Mouse (Mus musculus) thymus, postnatal 10 days (tissue): ENCODE results near the gene Tmem165.

Experiments used
- DNase-seq, 2 experiments: peaks; one replicate each; pipeline ENCODE4 v3.0.0; 2021; ENCODE audit warnings: low spot score in 2 of 2

The Tmem165 gene

GRCm38 (mm10) chr5:76183750-76184261 lies at the start of gene Tmem165:
Gene Tmem165, plus strand, starts transcription at chr5:76183880.
- peak; percentile 84 to 85 for DNase-seq

GRCm38 (mm10) chr5:76135644-76136043 lies 48.0 kb upstream of the Tmem165 start:
- no peak for DNase-seq

DNA sequence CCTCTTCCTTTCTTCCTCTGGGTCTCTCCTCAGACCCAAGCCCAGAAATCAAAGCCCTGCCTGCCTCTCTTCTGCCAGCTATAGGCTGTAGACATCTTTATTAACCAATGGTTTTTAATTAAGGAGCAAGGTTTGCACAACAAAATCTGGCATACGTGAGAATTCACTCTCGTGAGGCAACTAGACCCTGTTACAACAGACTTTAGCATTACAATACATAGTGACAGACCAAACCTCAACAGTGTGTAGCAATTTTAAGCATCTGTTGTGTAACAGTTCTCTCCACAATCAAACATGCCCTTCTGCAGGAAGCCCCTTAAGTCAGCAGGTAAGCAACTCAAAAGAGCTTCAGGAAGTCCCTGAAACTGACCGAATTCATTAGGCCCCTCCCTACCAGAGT lies 47.4 kb upstream of the Tmem165 start:
- DNase-seq, result no peak

DNA sequence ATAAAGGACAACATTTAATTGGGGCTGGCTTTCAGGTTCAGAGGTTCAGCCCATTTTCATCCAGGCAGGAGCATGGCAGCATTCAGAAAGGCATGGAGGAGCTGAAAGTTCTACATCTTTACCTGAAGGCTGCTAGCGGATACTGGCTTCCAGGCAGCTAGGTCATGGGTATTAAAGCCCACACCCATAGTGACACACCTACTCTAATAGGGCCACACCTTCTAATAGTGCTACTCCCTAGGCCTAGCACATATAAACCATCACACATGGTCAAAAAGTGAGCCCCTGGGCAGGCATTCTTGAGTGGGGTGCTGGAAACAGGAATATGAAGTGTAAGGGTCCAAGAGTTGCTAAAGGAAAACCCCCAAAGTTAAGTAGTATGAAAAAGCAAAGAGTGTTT lies 46.1 kb upstream of the Tmem165 start:
- no peak for DNase-seq

DNA sequence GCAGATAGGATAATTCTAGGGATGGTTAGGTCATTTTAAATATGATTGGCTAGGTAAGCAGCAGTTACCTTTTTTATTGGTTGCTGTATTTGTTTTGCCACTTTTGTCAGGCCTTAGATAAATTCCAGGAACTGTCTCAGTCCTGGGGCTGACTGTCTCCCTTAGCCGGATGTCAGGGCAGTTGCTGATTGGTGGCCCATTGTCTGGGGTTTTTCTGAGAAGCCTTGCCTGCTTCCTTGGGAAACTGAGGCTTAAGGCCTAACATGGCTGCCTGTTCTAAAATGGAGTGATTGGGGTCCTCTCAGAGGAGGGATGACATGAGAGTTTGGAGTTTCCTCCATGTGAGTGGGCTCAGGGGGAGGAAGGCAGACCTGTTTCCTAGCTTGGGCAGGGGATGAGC lies 45.6 kb upstream of the Tmem165 start:
- DNase-seq, result no peak

DNA sequence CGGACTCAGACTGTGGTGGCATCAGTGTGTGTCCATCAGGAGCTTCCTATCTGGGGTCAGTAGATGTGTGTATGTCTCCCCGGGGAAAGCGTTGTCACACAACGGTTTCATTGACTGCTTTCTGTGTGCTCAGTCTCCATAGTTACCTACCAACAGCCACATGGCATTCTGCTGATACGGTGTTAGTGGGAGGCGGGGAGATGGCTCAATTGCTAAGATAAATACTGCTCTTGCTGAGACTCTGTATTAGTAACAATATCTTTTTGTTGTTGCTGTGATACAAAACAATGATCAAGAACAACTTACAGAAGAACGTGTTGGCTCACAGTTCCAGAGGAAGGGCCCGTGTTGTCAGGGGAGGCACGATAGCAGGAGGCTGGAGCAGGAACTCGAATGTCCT lies 45.2 kb upstream of the Tmem165 start:
- no peak for DNase-seq

GRCm38 (mm10) chr5:76139171-76139671 lies 44.5 kb upstream of the Tmem165 start:
- DNase-seq, result no peak

DNA sequence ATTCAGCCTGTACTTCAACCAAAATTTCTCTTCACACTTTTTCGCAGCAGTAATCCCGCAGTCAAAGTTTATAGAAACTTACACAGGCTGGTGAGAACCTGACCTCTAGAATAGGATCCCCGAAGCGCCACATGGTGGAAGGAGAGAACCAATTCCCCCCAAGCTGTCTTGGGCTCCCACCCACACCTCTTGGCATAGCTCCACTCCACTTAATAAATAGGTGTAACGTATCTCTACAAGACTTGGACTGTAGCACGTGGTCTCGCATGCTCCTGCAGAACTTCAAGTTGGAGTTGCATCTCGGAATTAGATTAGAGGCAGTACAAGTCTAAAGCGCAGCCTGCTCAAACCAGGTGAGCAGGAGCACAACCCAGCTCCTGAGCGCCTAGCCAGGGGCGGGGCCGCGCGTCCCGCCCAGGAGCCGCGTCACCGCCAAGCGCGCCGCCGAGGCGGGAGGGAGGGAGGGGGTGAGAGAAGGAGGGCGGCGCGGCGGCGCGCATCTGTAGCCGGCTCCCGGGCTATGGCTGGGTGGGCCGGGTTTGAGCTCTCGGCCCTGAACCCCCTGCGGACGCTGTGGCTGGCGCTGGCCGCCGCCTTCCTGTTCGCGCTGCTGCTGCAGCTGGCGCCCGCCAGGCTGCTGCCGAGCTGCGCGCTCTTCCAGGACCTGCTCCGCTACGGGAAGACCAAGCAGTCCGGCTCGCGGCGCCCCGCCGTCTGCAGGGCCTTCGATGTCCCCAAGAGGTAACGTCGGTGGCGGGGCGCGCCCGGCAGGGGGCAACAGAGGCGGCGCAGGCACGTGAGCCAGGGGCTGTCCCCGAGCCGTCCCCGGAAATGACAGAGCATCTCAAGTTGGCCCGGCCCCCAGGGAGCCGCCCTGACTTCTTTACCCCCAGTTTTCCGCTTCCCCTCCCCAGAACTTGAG lies 43.6 kb upstream of the Tmem165 start, which contains the start of gene Srd5a3:
TSS of gene Srd5a3 (plus strand) at position 464 of the 922 bp plus-strand sequence.
- DNase-seq, result peak; percentile 98 to 99

DNA sequence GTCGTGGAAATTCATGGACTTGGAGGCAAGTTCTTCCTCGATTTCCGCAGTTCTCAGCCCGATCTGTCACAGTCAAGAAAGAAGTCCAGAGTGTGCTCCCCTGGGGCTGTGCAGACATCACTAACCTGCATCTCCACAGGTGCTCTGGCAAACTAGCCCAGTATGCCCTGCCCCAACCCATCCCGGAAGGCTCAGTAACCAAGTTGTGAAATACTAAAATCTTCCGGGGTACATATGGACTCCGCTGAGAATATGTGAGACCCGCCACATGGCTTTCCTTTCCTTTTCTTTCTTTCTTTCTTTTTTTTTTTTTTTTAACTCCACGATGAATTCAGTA lies 43.0 kb upstream of the Tmem165 start:
- no peak for DNase-seq

DNA sequence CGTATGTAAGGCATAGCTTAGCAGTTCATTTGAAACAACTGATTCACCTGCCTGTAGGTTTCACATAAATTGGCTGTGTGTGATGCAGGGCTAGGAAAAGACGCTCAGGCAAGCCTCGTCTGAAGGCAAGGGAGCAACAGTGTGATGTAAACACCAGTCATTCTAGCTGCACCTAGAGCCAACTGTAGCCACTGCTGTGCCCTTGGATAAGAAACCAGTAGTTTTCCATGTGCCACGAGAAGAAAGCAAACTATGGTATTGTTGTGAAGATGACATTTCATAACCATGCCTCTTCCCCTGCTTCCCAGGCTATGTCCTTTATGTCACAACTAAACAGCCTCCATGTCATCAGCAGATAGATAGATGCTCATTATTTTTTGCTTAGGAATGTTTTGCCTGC lies 40.3 kb upstream of the Tmem165 start:
- DNase-seq, result no peak

GRCm38 (mm10) chr5:76146401-76146800 lies 37.3 kb upstream of the Tmem165 start:
- no peak for DNase-seq

- DNase-seq, result no peak
Observed at GRCm38 (mm10) chr5:76149436-76149835, 34.2 kb upstream of the Tmem165 start.

DNA sequence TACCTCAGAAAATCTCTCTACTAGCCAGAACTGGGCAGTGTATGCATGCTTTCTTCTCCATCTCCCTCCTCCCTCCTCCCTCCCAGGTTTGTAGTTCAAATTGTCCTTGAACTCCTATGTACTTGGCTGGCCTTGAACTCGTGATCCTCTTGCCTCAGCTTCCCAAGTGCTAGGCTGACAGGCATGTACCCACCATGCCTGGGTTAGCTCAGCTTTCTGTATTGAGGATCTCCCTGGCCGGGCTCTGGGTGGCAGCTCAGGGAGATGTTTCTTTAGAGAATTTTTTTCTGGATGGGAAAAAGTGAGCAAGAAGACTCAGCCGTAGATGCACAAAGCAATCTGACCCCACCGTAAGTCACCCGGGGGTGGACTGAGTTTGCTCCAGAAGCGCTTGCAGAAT lies 30.7 kb upstream of the Tmem165 start:
- no peak for DNase-seq

- DNase-seq, result no peak
Observed at GRCm38 (mm10) chr5:76153430-76153829, 30.2 kb upstream of the Tmem165 start.

- no peak for DNase-seq
Observed at GRCm38 (mm10) chr5:76154434-76155165, 29.1 kb upstream of the Tmem165 start.

DNA sequence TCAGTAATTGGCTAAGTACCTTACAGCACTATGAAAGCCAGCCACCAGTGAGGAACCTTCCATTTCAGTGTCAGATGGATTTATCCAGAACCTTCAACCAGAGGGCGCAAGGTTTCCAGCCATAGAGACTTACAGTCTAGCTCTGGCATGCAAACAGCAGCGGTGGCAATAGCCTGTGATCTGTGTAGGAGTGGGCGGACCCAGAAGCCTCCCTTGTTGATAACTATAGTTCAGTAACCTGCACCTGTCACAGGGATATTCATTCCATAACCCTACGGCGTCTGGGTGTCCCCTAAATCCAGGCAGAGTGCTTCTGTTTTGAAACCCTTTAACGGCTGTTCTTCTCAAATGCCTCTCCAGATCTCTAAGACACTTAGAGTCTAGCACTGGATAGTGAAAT lies 24.1 kb upstream of the Tmem165 start:
- DNase-seq, result no peak

DNA sequence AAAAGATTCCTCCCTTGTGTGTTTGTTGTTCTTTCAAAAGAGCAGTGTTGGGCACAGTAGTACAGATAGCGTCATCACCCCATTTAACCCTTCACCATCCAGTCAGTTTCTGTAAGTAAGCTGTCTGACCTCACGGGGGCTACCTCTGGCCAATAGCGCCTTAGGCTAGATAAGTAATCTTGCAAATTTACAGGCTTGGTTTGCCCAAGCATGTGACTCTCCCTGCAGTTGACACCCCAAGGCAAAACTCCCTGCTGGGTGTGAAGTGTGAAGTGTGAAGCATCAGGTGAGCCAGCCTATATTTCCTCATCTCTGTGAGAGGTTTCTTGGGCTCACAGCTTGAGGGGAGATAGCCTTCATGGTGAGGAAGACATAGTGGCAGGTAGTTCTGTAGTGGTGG lies 23.6 kb upstream of the Tmem165 start:
- no peak for DNase-seq

DNA sequence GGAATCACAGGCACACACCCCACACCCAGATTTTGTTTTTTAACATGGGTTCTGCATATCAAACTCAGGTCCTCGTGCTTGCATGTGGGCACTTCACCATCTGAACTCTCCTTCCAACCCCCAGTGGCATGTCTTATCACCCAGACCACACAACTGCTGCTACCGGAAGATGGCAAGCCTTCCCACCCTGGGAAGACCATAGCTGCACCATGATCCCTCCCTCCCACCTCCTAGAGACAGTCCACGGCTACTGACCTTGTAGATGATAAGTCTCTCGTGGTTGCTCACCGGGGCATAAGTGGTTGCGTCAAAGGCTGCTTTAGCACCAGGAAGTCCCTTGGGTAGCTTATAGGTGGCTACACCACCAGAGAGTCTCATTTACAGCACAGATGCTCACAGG lies 22.2 kb upstream of the Tmem165 start:
- DNase-seq, result no peak

- no peak for DNase-seq
Observed at GRCm38 (mm10) chr5:76162926-76163325, 20.8 kb upstream of the Tmem165 start.

- no peak for DNase-seq
Observed at GRCm38 (mm10) chr5:76163828-76164390, 19.8 kb upstream of the Tmem165 start.

- no peak for DNase-seq
Observed at GRCm38 (mm10) chr5:76164827-76165226, 18.9 kb upstream of the Tmem165 start.

DNA sequence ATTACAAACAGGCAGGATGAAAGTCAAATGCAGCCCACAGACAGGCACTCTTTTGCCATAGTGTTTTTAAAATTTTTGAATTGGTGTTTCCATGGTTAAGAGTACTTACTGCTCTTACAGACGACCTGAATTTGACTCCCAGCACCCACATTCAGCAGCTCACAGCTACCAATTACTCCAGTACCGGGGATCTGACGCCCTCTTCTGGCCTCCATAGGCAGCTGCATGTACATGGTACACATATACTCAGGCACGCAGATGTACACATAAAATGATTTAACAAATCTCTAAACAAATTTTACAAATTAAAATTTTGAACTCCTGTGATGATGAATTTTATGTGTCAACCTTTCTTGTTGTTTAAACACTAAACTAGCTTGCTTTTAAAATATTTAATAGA lies 13.2 kb upstream of the Tmem165 start:
- DNase-seq, result no peak
